12 mouse cellular contexts compared by ENCODE assay signal in genomic region chr9:102026136-102026535, GRCm38 (mm10).
"Had no signal": no experiment of that assay in that cellular context is flagged by ENCODE, and none has a peak within 500 bp of the region (broad histone marks: within the 10 kb centered on the region; RNA-seq: fewer than 3 reads in every experiment).

No protein-coding gene starts in this region.

- H3K9me3 ChIP-seq: kidney, embryonic 15.5 days; limb, embryonic 13.5 days; midbrain, embryonic 15.5 days; stomach, embryonic 15.5 days had no signal

- H3K4me1 ChIP-seq: kidney, embryonic 15.5 days; limb, embryonic 13.5 days; midbrain, embryonic 15.5 days; stomach, embryonic 15.5 days had no signal

- H3K36me3 ChIP-seq: kidney, embryonic 15.5 days; limb, embryonic 13.5 days; midbrain, embryonic 15.5 days; stomach, embryonic 15.5 days had no signal

- H3K27ac ChIP-seq: kidney, embryonic 15.5 days; limb, embryonic 13.5 days; liver, embryonic 14.5 days; midbrain, embryonic 15.5 days; stomach, embryonic 15.5 days had no signal

- H3K4me3 ChIP-seq: kidney, embryonic 15.5 days; limb, embryonic 13.5 days; midbrain, embryonic 15.5 days; stomach, embryonic 15.5 days had no signal

- H3K4me2 ChIP-seq: kidney, embryonic 15.5 days; limb, embryonic 13.5 days; midbrain, embryonic 15.5 days; stomach, embryonic 15.5 days had no signal

- DNase-seq: kidney, postnatal 14 days; layer of hippocampus, postnatal 36 days; left cerebral cortex, postnatal 4 days; lung, adult 18-20 months; right cerebral cortex, postnatal 14 days; thymus, adult 2 months; thymus, postnatal 25 days had no signal

- H3K9ac ChIP-seq: kidney, embryonic 15.5 days; limb, embryonic 13.5 days; liver, embryonic 14.5 days; midbrain, embryonic 15.5 days; stomach, embryonic 15.5 days had no signal

- H3K27me3 ChIP-seq: kidney, embryonic 15.5 days; limb, embryonic 13.5 days; midbrain, embryonic 15.5 days; stomach, embryonic 15.5 days had no signal

- ATAC-seq: midbrain, embryonic 15.5 days had no signal
